Mouse (Mus musculus) MEL (cell line): Measurements from ENCODE around the gene Pde1a. TPM values are rescaled to one million over a fixed set of nuclear protein-coding genes. Genes with fewer than 3 reads are reported as not detected.

ENCODE experiments used
- DNase-seq: peaks from one replicate; pipeline ENCODE4 v3.0.0; 2011; ENCODE audit warnings: low read depth, low spot score
- H3K27ac ChIP-seq: 2 replicates; pipeline ENCODE4 v1.5.1; 2012; ENCODE audit warnings: low read depth, mild to moderate bottlenecking, control low read depth, low read length, moderate library complexity; ENCODE audit not compliant: control insufficient read depth
- H3K27me3 ChIP-seq, 2 experiments: fragments of 150-350 bp in 1 of 2; sonication (generic) in 1 of 2; 2 replicates each; pipeline ENCODE4 v1.6.1; 2012; ENCODE audit warnings: low read length in 2 of 2, mild to moderate bottlenecking in 2 of 2, improper control_type of control experiment in 1 of 2, moderate library complexity in 1 of 2; ENCODE audit not compliant: insufficient read depth in 2 of 2, control insufficient read depth in 1 of 2
- H3K36me3 ChIP-seq, 2 experiments: 2 replicates each; pipeline ENCODE4 v1.6.1; 2012 to 2014; ENCODE audit warnings: low read length in 2 of 2, improper control_type of control experiment in 1 of 2, inconsistent platforms in 1 of 2, mild to moderate bottlenecking in 1 of 2; ENCODE audit not compliant: insufficient read depth in 2 of 2, control insufficient read depth in 1 of 2
- H3K4me1 ChIP-seq, 2 experiments: fragments of 150-350 bp in 1 of 2; sonication (generic) in 1 of 2; 2 replicates each; pipeline ENCODE4 v1.6.1; 2012; ENCODE audit warnings: low read length in 2 of 2, improper control_type of control experiment in 1 of 2, mild to moderate bottlenecking in 1 of 2; ENCODE audit not compliant: insufficient read depth in 2 of 2, control insufficient read depth in 1 of 2
- H3K4me3 ChIP-seq, 2 experiments: fragments of 150-350 bp in 1 of 2; sonication (generic) in 1 of 2; 2 replicates each; pipeline ENCODE4 v1.5.1; 2012; ENCODE audit warnings: low read depth in 2 of 2, low read length in 2 of 2, mild to moderate bottlenecking in 2 of 2, moderate library complexity in 2 of 2, control low read depth in 1 of 2, improper control_type of control experiment in 1 of 2; ENCODE audit not compliant: control insufficient read depth in 1 of 2, insufficient read depth in 1 of 2
- H3K79me2 ChIP-seq: 2 replicates; pipeline ENCODE4 v1.6.1; 2012; ENCODE audit warnings: mild to moderate bottlenecking, low read length, moderate library complexity; ENCODE audit not compliant: control insufficient read depth, poor library complexity, insufficient read depth
- H3K9ac ChIP-seq: 2 replicates; pipeline ENCODE4 v1.6.1; 2012; ENCODE audit warnings: low read depth, mild to moderate bottlenecking, control low read depth, low read length, moderate library complexity; ENCODE audit not compliant: control insufficient read depth, poor library complexity, severe bottlenecking
- H3K9me3 ChIP-seq: fragments of 150-350 bp; sonication (generic); replicated peaks from 2 replicates; pipeline ENCODE4 v1.6.1; 2012; ENCODE audit warnings: mild to moderate bottlenecking, low read length, improper control_type of control experiment, moderate library complexity; ENCODE audit not compliant: insufficient read depth
- CTCF ChIP-seq, 3 experiments: IDR thresholded peaks in 2 of 3; conservative IDR thresholded peaks in 1 of 3; 2 replicates each; pipeline ENCODE4 v1.5.1; 2011 to 2012; ENCODE audit warnings: low read length in 3 of 3, low read depth in 2 of 3, mild to moderate bottlenecking in 2 of 3, improper control_type of control experiment in 1 of 3, inconsistent platforms in 1 of 3, mixed read lengths in 1 of 3, moderate library complexity in 1 of 3; ENCODE audit not compliant: control insufficient read depth in 1 of 3, insufficient read depth in 1 of 3, poor library complexity in 1 of 3, severe bottlenecking in 1 of 3
- ELF1 ChIP-seq: IDR thresholded peaks from 2 replicates; pipeline ENCODE4 v1.6.1; 2014; ENCODE audit warnings: low read depth, mild to moderate bottlenecking, inconsistent platforms, low read length, improper control_type of control experiment, moderate library complexity
- ETS1 ChIP-seq: IDR thresholded peaks from 2 replicates; pipeline ENCODE4 v1.6.1; 2012; ENCODE audit warnings: low read depth, mild to moderate bottlenecking, inconsistent platforms, low read length, improper control_type of control experiment, moderate library complexity
- GATA1 ChIP-seq: IDR thresholded peaks from 2 replicates; pipeline ENCODE4 v1.6.1; 2011; ENCODE audit warnings: low read depth, low read length, improper control_type of control experiment
- HCFC1 ChIP-seq: IDR thresholded peaks from 2 replicates; pipeline ENCODE4 v1.6.1; 2012; ENCODE audit warnings: low read depth, mild to moderate bottlenecking, inconsistent platforms, low read length, improper control_type of control experiment, moderate library complexity
- JUND ChIP-seq: IDR thresholded peaks from 2 replicates; pipeline ENCODE4 v1.6.1; 2011; ENCODE audit warnings: low read depth, mild to moderate bottlenecking, improper control_type of control experiment, low read length
- KAT2A ChIP-seq: conservative IDR thresholded peaks from 2 replicates; pipeline ENCODE4 v1.6.1; 2012; ENCODE audit warnings: low read depth, low read length, improper control_type of control experiment, inconsistent platforms
- MAX ChIP-seq: IDR thresholded peaks from 2 replicates; pipeline ENCODE4 v1.6.1; 2011; ENCODE audit warnings: low read length, improper control_type of control experiment
- MAZ ChIP-seq: IDR thresholded peaks from 2 replicates; pipeline ENCODE4 v1.6.1; 2012; ENCODE audit warnings: low read depth, mild to moderate bottlenecking, inconsistent platforms, low read length, improper control_type of control experiment
- MEF2A ChIP-seq: IDR thresholded peaks from 2 replicates; pipeline ENCODE4 v1.6.1; 2014; ENCODE audit warnings: low read depth, mild to moderate bottlenecking, inconsistent platforms, low read length, improper control_type of control experiment; ENCODE audit not compliant: poor library complexity, insufficient replicate concordance, severe bottlenecking; ENCODE audit errors: extremely low read depth
- MXI1 ChIP-seq: IDR thresholded peaks from 2 replicates; pipeline ENCODE4 v1.6.1; 2011; ENCODE audit warnings: mild to moderate bottlenecking, low read depth, low read length, improper control_type of control experiment
- NELFE ChIP-seq: IDR thresholded peaks from 2 replicates; pipeline ENCODE4 v1.6.1; 2011; ENCODE audit warnings: low read depth, low read length, improper control_type of control experiment
- POLR2AphosphoS2 ChIP-seq: IDR thresholded peaks from 2 replicates; pipeline ENCODE4 v1.6.1; 2011; ENCODE audit warnings: low read length, improper control_type of control experiment
- POLR2AphosphoS5 ChIP-seq: IDR thresholded peaks from 2 replicates; pipeline ENCODE4 v1.6.1; 2012; ENCODE audit warnings: low read depth, borderline replicate concordance, mild to moderate bottlenecking, inconsistent platforms, low read length, moderate library complexity, mixed read lengths
- RAD21 ChIP-seq: IDR thresholded peaks from 2 replicates; pipeline ENCODE4 v1.6.1; 2011; ENCODE audit warnings: mild to moderate bottlenecking, low read depth, low read length, improper control_type of control experiment
- SIN3A ChIP-seq: IDR thresholded peaks from 2 replicates; pipeline ENCODE4 v1.6.1; 2012; ENCODE audit warnings: low read length, improper control_type of control experiment, inconsistent platforms
- SMC3 ChIP-seq: IDR thresholded peaks from 2 replicates; pipeline ENCODE4 v1.6.1; 2011; ENCODE audit warnings: low read depth, low read length, improper control_type of control experiment
- TBP ChIP-seq: IDR thresholded peaks from 2 replicates; pipeline ENCODE4 v1.8.0; 2011; ENCODE audit warnings: low read depth, low read length, improper control_type of control experiment
- TCF12 ChIP-seq: IDR thresholded peaks from 2 replicates; pipeline ENCODE4 v1.6.1; 2014; ENCODE audit warnings: low read depth, mild to moderate bottlenecking, inconsistent platforms, low read length, improper control_type of control experiment, moderate library complexity
- USF1 ChIP-seq: IDR thresholded peaks from 2 replicates; pipeline ENCODE4 v1.6.1; 2014; ENCODE audit warnings: low read depth, mild to moderate bottlenecking, inconsistent platforms, low read length, improper control_type of control experiment, moderate library complexity
- polyA plus RNA-seq, 2 experiments: library from polyadenylated mRNA; stranded (reverse) in 1 of 2; unstranded in 1 of 2; fragments of >175 nt in 1 of 2; fragments of >200 nt in 1 of 2; gene quantifications; 2 replicates each; pipeline versions ENCODE4 v1.2.1 to v1.2.4; 2012; ENCODE audit warnings: low replicate concordance in 2 of 2, low read depth in 1 of 2; ENCODE audit not compliant: insufficient read length in 2 of 2, insufficient read depth in 1 of 2, missing spikeins in 1 of 2
- total RNA-seq: library from RNA; depleted of rRNA; stranded (reverse); fragments of 300-350 nt; gene quantifications from 2 replicates; pipeline ENCODE4 v1.2.3, GENCODE M21; 2012

Pde1a gene
- total and polyA plus RNA-seq, 3 experiments: not detected

GRCm38 (mm10) chr2:79922356-79922755, 206.9 kb downstream of the Pde1a start:
- no peaks in the 10 kb centered on the region for H3K36me3 ChIP-seq
- H3K79me2 ChIP-seq: no peaks in the 10 kb centered on the region
- H3K4me3 ChIP-seq: no peak overlapping the region
- H3K9ac ChIP-seq: no peak overlapping the region
- DNase-seq: no peak
- no peak overlapping the region for H3K27ac ChIP-seq
- TF ChIP-seq RAD21 (peak; percentile 7; the same call in 1 of the 2 replicates), HCFC1 (no peak), SIN3A (no peak), ELF1 (no peak), SMC3 (peak; percentile 47), MXI1 (no peak), MAX (no peak), CTCF (IDR thresholded peaks at IDR 0.05 in 2 of 3, conservative IDR thresholded peaks at IDR 0.05 in 1 of 3; ENCODE audit: control insufficient read depth in 1 of 3, insufficient read depth in 1 of 3, low read depth in 2 of 3, low read length in 3 of 3, poor library complexity in 1 of 3, severe bottlenecking in 1 of 3) (peak in 1 of 3 experiments; percentile 34; a peak in 2 of 6 replicates), USF1 (no peak)
- H3K27me3 ChIP-seq: peaks cover 0 to 1% of the 10 kb centered on the region in 2 experiments; a peak in 1 of 4 replicates
- H3K9me3 ChIP-seq: no peaks in the 10 kb centered on the region
- H3K4me1 ChIP-seq: no peaks in the 10 kb centered on the region

DNA sequence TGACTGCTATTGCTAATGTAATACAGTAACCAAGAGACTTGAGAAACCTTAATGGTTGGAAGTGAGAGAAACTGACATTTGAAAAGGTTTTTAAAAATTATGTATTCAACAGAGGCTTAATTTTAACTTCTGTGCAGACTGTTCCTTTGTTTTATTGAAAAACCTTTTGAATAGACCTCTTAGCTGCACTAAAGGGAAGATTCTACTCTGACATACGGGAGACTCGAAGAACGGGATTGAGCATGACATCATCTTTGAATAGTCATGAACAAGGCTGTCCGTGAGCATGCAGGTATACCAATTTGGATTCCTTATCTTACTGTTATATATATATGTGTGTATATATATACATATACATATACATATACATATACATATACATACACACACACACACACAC, 207.9 kb downstream of the Pde1a start:
- no peaks in the 10 kb centered on the region for H3K36me3 ChIP-seq
- H3K4me1 ChIP-seq: no peaks in the 10 kb centered on the region
- no peak overlapping the region for H3K4me3 ChIP-seq
- H3K9ac ChIP-seq: no peak overlapping the region
- no peaks in the 10 kb centered on the region for H3K9me3 ChIP-seq
- H3K27me3 ChIP-seq: peaks cover 0 to under 1% of the 10 kb centered on the region in 2 experiments; a peak in 1 of 4 replicates
- no peaks in the 10 kb centered on the region for H3K79me2 ChIP-seq
- no peak overlapping the region for H3K27ac ChIP-seq
- no peak for DNase-seq
- no peak for TF ChIP-seq TCF12
- TF ChIP-seq POLR2AphosphoS2: no peak
- TF ChIP-seq ETS1: no peak
- TF ChIP-seq NELFE: no peak
- TF ChIP-seq MAZ: no peak
- no peak for TF ChIP-seq MXI1
- TF ChIP-seq TBP: no peak
- no peak for TF ChIP-seq ELF1
- TF ChIP-seq JUND: no peak
- no peak for TF ChIP-seq GATA1
- no peak for TF ChIP-seq MEF2A
- no peak for TF ChIP-seq POLR2AphosphoS5
- no peak for TF ChIP-seq USF1
- TF ChIP-seq KAT2A: no peak
- no peak for TF ChIP-seq RAD21
